Mouse (Mus musculus) cortical plate, adult 2 months (tissue): ENCODE measurements around the gene Vpreb3.

Experiments used
- CTCF ChIP-seq: fragments of 200-500 bp; IDR thresholded peaks from 2 replicates; pipeline ENCODE4 v1.5.1; 2011; ENCODE audit warnings: mild to moderate bottlenecking, control low read depth, low read length; ENCODE audit not compliant: insufficient read depth; ENCODE audit errors: extremely low read depth
- POLR2A ChIP-seq: fragments of 200-500 bp; IDR thresholded peaks from 2 replicates; pipeline ENCODE4 v1.6.1; 2011; ENCODE audit warnings: mild to moderate bottlenecking, low read length, control low read depth; ENCODE audit not compliant: insufficient read depth; ENCODE audit errors: extremely low read depth

DNA sequence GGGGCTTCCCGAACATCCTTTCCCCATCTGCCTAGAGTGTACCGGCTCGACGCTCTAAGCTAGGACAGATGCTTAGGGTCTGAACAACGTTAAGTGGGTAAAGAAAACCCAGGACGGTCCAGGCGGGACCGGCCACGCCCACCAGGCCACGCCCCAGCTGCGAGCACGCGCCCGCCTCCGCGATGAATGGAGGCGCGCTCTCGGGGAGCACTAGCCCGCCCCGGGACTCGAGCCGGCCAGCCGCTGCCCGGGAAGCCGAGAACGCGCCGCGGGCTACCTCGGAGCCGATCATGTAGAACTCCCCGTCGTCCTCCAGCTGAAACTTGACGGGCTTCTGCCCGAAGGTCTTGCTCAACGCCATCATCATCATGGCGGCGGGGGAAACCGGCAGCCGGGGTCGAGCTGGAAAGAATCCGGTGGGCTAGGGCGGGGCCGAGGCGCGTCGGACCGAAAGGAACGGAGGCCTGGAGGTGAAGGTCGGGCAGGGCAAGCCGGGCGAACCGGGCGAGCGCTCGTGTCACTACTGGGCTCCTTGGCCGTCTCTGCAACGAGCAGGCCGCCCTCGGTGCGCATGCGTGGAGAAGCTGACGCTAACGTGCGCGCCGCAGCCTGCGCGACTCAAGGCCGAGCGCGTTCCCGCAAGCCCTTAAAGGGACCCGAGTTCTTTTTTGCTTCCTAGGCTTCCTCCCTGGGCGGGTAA is 21.7 kb upstream of the Vpreb3 start, which contains the start of gene Smarcb1:
- TF ChIP-seq CTCF (no peak), POLR2A (peak; percentile 86; the same call in 1 of the 2 replicates)
